Mouse (Mus musculus) MEL (cell line): ENCODE results near the gene Eri3. TPM values are rescaled to one million over a fixed set of nuclear protein-coding genes. Genes with fewer than 3 reads are reported as not detected.
A peak's percentile ranks its signal among the peaks of the same experiment; 100 is the strongest.

Experiments used
- DNase-seq: peaks from one replicate; pipeline ENCODE4 v3.0.0; 2011; ENCODE audit warnings: low read depth, low spot score
- H3K27ac ChIP-seq: 2 replicates; pipeline ENCODE4 v1.5.1; 2012; ENCODE audit warnings: low read depth, mild to moderate bottlenecking, control low read depth, low read length, moderate library complexity; ENCODE audit not compliant: control insufficient read depth
- H3K27me3 ChIP-seq, 2 experiments: fragments of 150-350 bp in 1 of 2; sonication (generic) in 1 of 2; 2 replicates each; pipeline ENCODE4 v1.6.1; 2012; ENCODE audit warnings: low read length in 2 of 2, mild to moderate bottlenecking in 2 of 2, improper control_type of control experiment in 1 of 2, moderate library complexity in 1 of 2; ENCODE audit not compliant: insufficient read depth in 2 of 2, control insufficient read depth in 1 of 2
- H3K36me3 ChIP-seq, 2 experiments: 2 replicates each; pipeline ENCODE4 v1.6.1; 2012 to 2014; ENCODE audit warnings: low read length in 2 of 2, improper control_type of control experiment in 1 of 2, inconsistent platforms in 1 of 2, mild to moderate bottlenecking in 1 of 2; ENCODE audit not compliant: insufficient read depth in 2 of 2, control insufficient read depth in 1 of 2
- H3K4me1 ChIP-seq, 2 experiments: fragments of 150-350 bp in 1 of 2; sonication (generic) in 1 of 2; 2 replicates each; pipeline ENCODE4 v1.6.1; 2012; ENCODE audit warnings: low read length in 2 of 2, improper control_type of control experiment in 1 of 2, mild to moderate bottlenecking in 1 of 2; ENCODE audit not compliant: insufficient read depth in 2 of 2, control insufficient read depth in 1 of 2
- H3K4me3 ChIP-seq, 2 experiments: fragments of 150-350 bp in 1 of 2; sonication (generic) in 1 of 2; 2 replicates each; pipeline ENCODE4 v1.5.1; 2012; ENCODE audit warnings: low read depth in 2 of 2, low read length in 2 of 2, mild to moderate bottlenecking in 2 of 2, moderate library complexity in 2 of 2, control low read depth in 1 of 2, improper control_type of control experiment in 1 of 2; ENCODE audit not compliant: control insufficient read depth in 1 of 2, insufficient read depth in 1 of 2
- H3K79me2 ChIP-seq: 2 replicates; pipeline ENCODE4 v1.6.1; 2012; ENCODE audit warnings: mild to moderate bottlenecking, low read length, moderate library complexity; ENCODE audit not compliant: control insufficient read depth, poor library complexity, insufficient read depth
- H3K9ac ChIP-seq: 2 replicates; pipeline ENCODE4 v1.6.1; 2012; ENCODE audit warnings: low read depth, mild to moderate bottlenecking, control low read depth, low read length, moderate library complexity; ENCODE audit not compliant: control insufficient read depth, poor library complexity, severe bottlenecking
- H3K9me3 ChIP-seq: fragments of 150-350 bp; sonication (generic); replicated peaks from 2 replicates; pipeline ENCODE4 v1.6.1; 2012; ENCODE audit warnings: mild to moderate bottlenecking, low read length, improper control_type of control experiment, moderate library complexity; ENCODE audit not compliant: insufficient read depth
- BHLHE40 ChIP-seq: IDR thresholded peaks from 2 replicates; pipeline ENCODE4 v1.6.1; 2012; ENCODE audit warnings: low read depth, mild to moderate bottlenecking, inconsistent platforms, low read length, improper control_type of control experiment, borderline replicate concordance
- CHD2 ChIP-seq: IDR thresholded peaks from 2 replicates; pipeline ENCODE4 v1.6.1; 2011; ENCODE audit warnings: low read length, improper control_type of control experiment
- CTCF ChIP-seq, 3 experiments: IDR thresholded peaks in 2 of 3; conservative IDR thresholded peaks in 1 of 3; 2 replicates each; pipeline ENCODE4 v1.5.1; 2011 to 2012; ENCODE audit warnings: low read length in 3 of 3, low read depth in 2 of 3, mild to moderate bottlenecking in 2 of 3, improper control_type of control experiment in 1 of 3, inconsistent platforms in 1 of 3, mixed read lengths in 1 of 3, moderate library complexity in 1 of 3; ENCODE audit not compliant: control insufficient read depth in 1 of 3, insufficient read depth in 1 of 3, poor library complexity in 1 of 3, severe bottlenecking in 1 of 3
- E2F4 ChIP-seq: IDR thresholded peaks from 2 replicates; pipeline ENCODE4 v1.6.1; 2011; ENCODE audit warnings: low read depth, low read length, improper control_type of control experiment, borderline replicate concordance
- ELF1 ChIP-seq: IDR thresholded peaks from 2 replicates; pipeline ENCODE4 v1.6.1; 2014; ENCODE audit warnings: low read depth, mild to moderate bottlenecking, inconsistent platforms, low read length, improper control_type of control experiment, moderate library complexity
- EP300 ChIP-seq, 2 experiments: IDR thresholded peaks; 2 replicates each; pipeline ENCODE4 v1.6.1; 2011; ENCODE audit warnings: improper control_type of control experiment in 2 of 2, low read length in 2 of 2, low read depth in 1 of 2, mild to moderate bottlenecking in 1 of 2
- ETS1 ChIP-seq: IDR thresholded peaks from 2 replicates; pipeline ENCODE4 v1.6.1; 2012; ENCODE audit warnings: low read depth, mild to moderate bottlenecking, inconsistent platforms, low read length, improper control_type of control experiment, moderate library complexity
- GABPA ChIP-seq: IDR thresholded peaks from 2 replicates; pipeline ENCODE4 v1.6.1; 2012; ENCODE audit warnings: low read depth, mild to moderate bottlenecking, inconsistent platforms, low read length, improper control_type of control experiment, moderate library complexity
- JUND ChIP-seq: IDR thresholded peaks from 2 replicates; pipeline ENCODE4 v1.6.1; 2011; ENCODE audit warnings: low read depth, mild to moderate bottlenecking, improper control_type of control experiment, low read length
- KAT2A ChIP-seq: conservative IDR thresholded peaks from 2 replicates; pipeline ENCODE4 v1.6.1; 2012; ENCODE audit warnings: low read depth, low read length, improper control_type of control experiment, inconsistent platforms
- MAX ChIP-seq: IDR thresholded peaks from 2 replicates; pipeline ENCODE4 v1.6.1; 2011; ENCODE audit warnings: low read length, improper control_type of control experiment
- MAZ ChIP-seq: IDR thresholded peaks from 2 replicates; pipeline ENCODE4 v1.6.1; 2012; ENCODE audit warnings: low read depth, mild to moderate bottlenecking, inconsistent platforms, low read length, improper control_type of control experiment
- MEF2A ChIP-seq: IDR thresholded peaks from 2 replicates; pipeline ENCODE4 v1.6.1; 2014; ENCODE audit warnings: low read depth, mild to moderate bottlenecking, inconsistent platforms, low read length, improper control_type of control experiment; ENCODE audit not compliant: poor library complexity, insufficient replicate concordance, severe bottlenecking; ENCODE audit errors: extremely low read depth
- MYC ChIP-seq: IDR thresholded peaks from 2 replicates; pipeline ENCODE4 v1.6.1; 2011; ENCODE audit warnings: low read depth, mild to moderate bottlenecking, low read length, improper control_type of control experiment, moderate library complexity
- NELFE ChIP-seq: IDR thresholded peaks from 2 replicates; pipeline ENCODE4 v1.6.1; 2011; ENCODE audit warnings: low read depth, low read length, improper control_type of control experiment
- NRF1 ChIP-seq: IDR thresholded peaks from 2 replicates; pipeline ENCODE4 v1.6.1; 2014; ENCODE audit warnings: low read depth, mild to moderate bottlenecking, inconsistent platforms, low read length, improper control_type of control experiment, moderate library complexity; ENCODE audit not compliant: poor library complexity, insufficient read depth, severe bottlenecking
- POLR2A ChIP-seq, 2 experiments: IDR thresholded peaks; 2 replicates each; pipeline ENCODE4 v1.6.1; 2011 to 2012; ENCODE audit warnings: low read length in 2 of 2, mild to moderate bottlenecking in 2 of 2, control low read depth in 1 of 2, improper control_type of control experiment in 1 of 2, low read depth in 1 of 2, moderate library complexity in 1 of 2; ENCODE audit not compliant: control insufficient read depth in 1 of 2, insufficient read depth in 1 of 2, poor library complexity in 1 of 2
- POLR2AphosphoS5 ChIP-seq: IDR thresholded peaks from 2 replicates; pipeline ENCODE4 v1.6.1; 2012; ENCODE audit warnings: low read depth, borderline replicate concordance, mild to moderate bottlenecking, inconsistent platforms, low read length, moderate library complexity, mixed read lengths
- RAD21 ChIP-seq: IDR thresholded peaks from 2 replicates; pipeline ENCODE4 v1.6.1; 2011; ENCODE audit warnings: mild to moderate bottlenecking, low read depth, low read length, improper control_type of control experiment
- RCOR1 ChIP-seq: IDR thresholded peaks from 2 replicates; pipeline ENCODE4 v1.6.1; 2012; ENCODE audit warnings: low read depth, mild to moderate bottlenecking, inconsistent platforms, low read length, improper control_type of control experiment
- SIN3A ChIP-seq: IDR thresholded peaks from 2 replicates; pipeline ENCODE4 v1.6.1; 2012; ENCODE audit warnings: low read length, improper control_type of control experiment, inconsistent platforms
- TCF12 ChIP-seq: IDR thresholded peaks from 2 replicates; pipeline ENCODE4 v1.6.1; 2014; ENCODE audit warnings: low read depth, mild to moderate bottlenecking, inconsistent platforms, low read length, improper control_type of control experiment, moderate library complexity
- USF1 ChIP-seq: IDR thresholded peaks from 2 replicates; pipeline ENCODE4 v1.6.1; 2014; ENCODE audit warnings: low read depth, mild to moderate bottlenecking, inconsistent platforms, low read length, improper control_type of control experiment, moderate library complexity
- ZC3H11A ChIP-seq: IDR thresholded peaks from 2 replicates; pipeline ENCODE4 v1.6.1; 2012; ENCODE audit warnings: low read depth, mild to moderate bottlenecking, inconsistent platforms, low read length, improper control_type of control experiment
- ZKSCAN1 ChIP-seq: IDR thresholded peaks from 2 replicates; pipeline ENCODE4 v1.6.1; 2012; ENCODE audit warnings: low read depth, mild to moderate bottlenecking, inconsistent platforms, low read length, improper control_type of control experiment, moderate library complexity
- ZMIZ1 ChIP-seq: IDR thresholded peaks from 2 replicates; pipeline ENCODE4 v1.6.1; 2012; ENCODE audit warnings: low read depth, mild to moderate bottlenecking, inconsistent platforms, low read length, improper control_type of control experiment, moderate library complexity
- ZNF384 ChIP-seq: IDR thresholded peaks from 2 replicates; pipeline ENCODE4 v1.6.1; 2012; ENCODE audit warnings: low read depth, mild to moderate bottlenecking, inconsistent platforms, low read length, improper control_type of control experiment
- polyA plus RNA-seq, 2 experiments: library from polyadenylated mRNA; stranded (reverse) in 1 of 2; unstranded in 1 of 2; fragments of >175 nt in 1 of 2; fragments of >200 nt in 1 of 2; gene quantifications; 2 replicates each; pipeline versions ENCODE4 v1.2.1 to v1.2.4; 2012; ENCODE audit warnings: low replicate concordance in 2 of 2, low read depth in 1 of 2; ENCODE audit not compliant: insufficient read length in 2 of 2, insufficient read depth in 1 of 2, missing spikeins in 1 of 2
- total RNA-seq: library from RNA; depleted of rRNA; stranded (reverse); fragments of 300-350 nt; gene quantifications from 2 replicates; pipeline ENCODE4 v1.2.3, GENCODE M21; 2012

Gene Eri3
- total and polyA plus RNA-seq, 3 experiments, result 36.7 to 63.9 TPM; not detected in 1

DNA sequence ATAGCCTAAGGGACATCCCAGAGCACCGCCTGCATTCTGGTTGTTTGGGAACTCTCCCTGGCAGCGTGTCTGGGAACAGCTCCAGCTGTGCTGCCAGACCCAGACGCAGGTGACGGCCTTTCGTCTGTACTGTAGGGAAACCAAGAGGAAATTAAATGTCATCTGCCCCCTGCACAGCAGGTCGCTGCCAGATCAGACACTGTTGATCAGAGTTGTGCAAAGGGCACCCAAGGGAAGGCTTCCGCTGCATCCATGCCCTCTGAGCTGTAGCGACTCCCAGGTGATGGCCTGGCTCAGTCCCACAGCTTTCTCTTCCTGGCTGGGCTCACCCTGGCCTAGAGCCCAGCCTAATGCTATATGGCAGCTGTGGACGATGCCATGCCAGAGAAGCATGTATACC is 58.1 kb downstream of the Eri3 start:
- H3K4me1 ChIP-seq, result peaks cover 30 to 34% of the 10 kb centered on the region in 2 experiments
- no peak for DNase-seq
- H3K79me2 ChIP-seq, result no peaks in the 10 kb centered on the region

DNA sequence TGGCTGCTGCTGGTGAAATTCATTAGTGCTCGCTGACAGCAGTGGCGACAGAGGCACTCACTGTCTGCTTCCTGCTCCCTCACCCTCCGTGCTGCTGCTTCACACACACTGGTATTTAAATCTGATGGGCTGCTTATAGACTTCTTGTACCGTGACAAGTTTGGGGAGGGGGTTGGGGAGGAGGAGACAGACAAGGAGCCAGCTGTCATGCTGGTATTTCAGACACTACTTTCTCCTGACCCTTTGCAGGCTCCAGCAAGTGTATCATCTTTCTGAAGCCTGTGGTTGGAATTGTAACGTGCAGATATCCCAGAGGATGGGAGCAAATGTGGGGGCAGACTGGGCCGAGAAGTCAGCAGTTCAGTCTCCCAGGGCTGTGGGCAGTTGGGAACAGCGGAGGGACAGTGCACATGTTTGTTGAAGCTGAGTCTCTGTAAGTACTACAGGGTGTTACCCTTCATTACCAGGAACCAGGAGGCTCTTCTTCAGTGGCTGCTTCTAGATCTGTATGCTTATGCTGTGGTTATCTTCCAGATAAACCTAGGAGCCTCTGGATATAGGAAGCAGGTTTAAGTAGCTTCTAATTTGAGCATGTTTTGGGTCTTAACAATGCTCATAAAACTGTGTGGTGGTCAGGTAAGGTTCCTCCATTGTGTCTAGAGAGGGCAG is 59.3 kb downstream of the Eri3 start:
- peak; percentile 36 for DNase-seq
- Histone ChIP-seq H3K79me2 (no peaks in the 10 kb centered on the region), H3K9ac (no peak overlapping the region), H3K27ac (peak overlapping the region; percentile 19; the same call in 1 of the 2 replicates), H3K4me1 (peaks cover 35 to 39% of the 10 kb centered on the region in 2 experiments), H3K27me3 (no peaks in the 10 kb centered on the region), H3K4me3 (no peak overlapping the region), H3K36me3 (peaks cover 0 to 43% of the 10 kb centered on the region in 2 experiments; a peak in 3 of 4 replicates), H3K9me3 (no peaks in the 10 kb centered on the region)
- TF ChIP-seq KAT2A (no peak), POLR2A (IDR thresholded peaks at IDR 0.05; ENCODE audit: control insufficient read depth in 1 of 2, insufficient read depth in 1 of 2, low read depth in 1 of 2, low read length in 2 of 2, poor library complexity in 1 of 2) (no peak), CTCF (IDR thresholded peaks at IDR 0.05 in 2 of 3, conservative IDR thresholded peaks at IDR 0.05 in 1 of 3; ENCODE audit: control insufficient read depth in 1 of 3, insufficient read depth in 1 of 3, low read depth in 2 of 3, low read length in 3 of 3, poor library complexity in 1 of 3, severe bottlenecking in 1 of 3) (no peak), EP300 (IDR thresholded peaks at IDR 0.05; ENCODE audit: low read depth in 1 of 2, low read length in 2 of 2) (no peak), POLR2AphosphoS5 (no peak), BHLHE40 (no peak), ZNF384 (no peak), USF1 (no peak), TCF12 (no peak), JUND (no peak), ZKSCAN1 (no peak), E2F4 (no peak), NELFE (no peak), MYC (no peak)

More for the DNA sequence above, 58.1 kb downstream of the Eri3 start:
- H3K36me3 ChIP-seq, result peaks cover 0 to 36% of the 10 kb centered on the region in 2 experiments; a peak in 3 of 4 replicates
- no peak overlapping the region for H3K9ac ChIP-seq
- H3K27me3 ChIP-seq, result no peaks in the 10 kb centered on the region
- H3K27ac ChIP-seq, result no peak overlapping the region
- H3K4me3 ChIP-seq, result no peak overlapping the region
- no peaks in the 10 kb centered on the region for H3K9me3 ChIP-seq
- no peak for TF ChIP-seq ZMIZ1
- TF ChIP-seq MAZ, result no peak
- no peak for TF ChIP-seq ZNF384
- TF ChIP-seq NRF1, result no peak
- no peak for TF ChIP-seq USF1
- no peak for TF ChIP-seq ZKSCAN1
- no peak for TF ChIP-seq ETS1
- TF ChIP-seq RCOR1, result no peak
- TF ChIP-seq GABPA, result no peak
- no peak for TF ChIP-seq ELF1
- TF ChIP-seq RAD21, result no peak
- TF ChIP-seq SIN3A, result no peak
- no peak for TF ChIP-seq CHD2
- TF ChIP-seq TCF12, result no peak
- TF ChIP-seq MAX, result no peak
- no peak for TF ChIP-seq MEF2A
- no peak for TF ChIP-seq ZC3H11A
- no peak for TF ChIP-seq JUND
